Mouse (Mus musculus) cortical plate, adult 2 months (tissue): ENCODE data around the gene 2210011C24Rik.

Source experiments
- CTCF ChIP-seq: fragments of 200-500 bp; IDR thresholded peaks from 2 replicates; pipeline ENCODE4 v1.5.1; 2011; ENCODE audit warnings: mild to moderate bottlenecking, control low read depth, low read length; ENCODE audit not compliant: insufficient read depth; ENCODE audit errors: extremely low read depth
- POLR2A ChIP-seq: fragments of 200-500 bp; IDR thresholded peaks from 2 replicates; pipeline ENCODE4 v1.6.1; 2011; ENCODE audit warnings: mild to moderate bottlenecking, low read length, control low read depth; ENCODE audit not compliant: insufficient read depth; ENCODE audit errors: extremely low read depth

- TF ChIP-seq POLR2A, result no peak
- TF ChIP-seq CTCF, result peak; percentile 22; the same call in 1 of the 2 replicates
Measured at GRCm38 (mm10) chr8:84008362-84008761, 3.6 kb downstream of the 2210011C24Rik start.
